Mouse (Mus musculus) cerebral cortex, adult 2 months (tissue): Measurements from ENCODE around the gene Rapgef1.

Experiments used
- WGBS: fragments of 180-500 bp; shearing (Covaris S2); methylation state at CpG from one replicate; pipeline ENCODE4 v1.1.7; 2018; 5-methylcytosine and 5-hydroxymethylcytosine counted together

Gene Rapgef1

DNA sequence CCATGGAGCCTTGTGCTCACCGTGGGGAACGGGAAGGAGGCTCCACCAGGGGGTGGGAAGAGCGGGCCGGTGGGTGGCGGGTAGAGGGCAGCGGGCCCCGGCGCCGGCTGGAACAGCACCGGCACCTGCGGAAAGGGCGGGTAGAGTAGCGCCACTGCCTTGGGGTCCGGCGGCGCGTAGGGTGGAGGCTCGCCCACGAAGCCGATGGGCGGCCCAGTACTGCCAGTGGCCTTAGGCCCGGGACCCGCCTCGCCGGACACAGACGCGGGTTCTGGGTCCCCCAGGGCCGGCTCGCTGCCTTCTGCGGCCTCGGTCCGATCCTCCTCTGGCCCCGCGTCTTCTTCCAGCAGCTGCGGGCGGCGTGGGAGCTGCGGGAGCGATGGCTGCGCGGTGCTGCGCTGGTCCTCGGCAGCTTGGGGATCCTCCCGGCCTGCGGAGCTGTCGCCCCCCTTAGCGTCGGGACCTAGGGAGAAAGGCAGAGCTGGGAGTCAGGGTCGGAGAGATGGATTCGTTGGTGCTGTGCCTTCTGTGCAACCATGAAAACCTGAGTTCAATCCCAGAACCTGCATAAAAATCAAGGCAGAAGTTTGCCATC, 127.8 kb downstream of the Rapgef1 start:
- 2% methylated on average over 50 of the region's 50 CpGs for WGBS

DNA sequence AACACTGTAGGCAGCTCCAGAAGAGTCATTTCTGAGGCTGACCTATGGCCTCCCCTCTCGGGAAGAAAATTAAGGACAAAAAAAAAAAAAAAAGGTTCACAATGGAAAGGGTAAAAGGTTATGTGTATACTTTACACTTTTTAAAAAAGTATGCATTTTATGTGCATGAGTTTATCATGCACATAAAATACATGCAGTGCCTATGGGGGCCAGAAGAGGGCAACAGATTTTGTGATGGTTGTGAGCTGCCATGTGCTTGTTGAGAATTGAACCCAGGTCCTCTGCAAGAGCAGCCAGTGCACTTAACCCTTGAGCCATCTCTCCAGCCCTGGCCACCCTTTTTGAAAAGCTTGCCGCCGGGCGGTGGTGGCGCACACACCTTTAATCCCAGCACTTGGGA, 128.3 kb downstream of the Rapgef1 start:
- WGBS, result 58% methylated on average over 5 of the region's 5 CpGs

DNA sequence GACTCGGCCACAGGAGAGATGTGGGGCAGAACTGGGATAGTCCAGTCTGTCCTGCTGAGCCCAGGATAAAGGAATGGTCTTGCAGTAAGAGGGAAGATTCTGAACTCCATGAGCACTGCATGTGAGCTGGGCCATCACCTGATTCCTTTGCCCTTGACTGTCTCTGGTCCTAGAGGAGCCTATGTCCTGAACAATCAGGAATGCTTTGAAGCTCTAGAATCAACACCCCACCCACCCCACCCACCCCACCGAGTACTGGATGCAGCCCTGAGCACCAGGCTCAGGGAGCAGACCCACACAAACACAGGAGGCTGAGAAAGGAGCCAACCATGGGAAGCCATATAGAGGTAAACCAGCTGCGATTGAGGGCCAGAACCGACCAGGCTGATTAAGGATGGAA, 129.0 kb downstream of the Rapgef1 start:
- 66% methylated on average over 4 of the region's 4 CpGs for WGBS

DNA sequence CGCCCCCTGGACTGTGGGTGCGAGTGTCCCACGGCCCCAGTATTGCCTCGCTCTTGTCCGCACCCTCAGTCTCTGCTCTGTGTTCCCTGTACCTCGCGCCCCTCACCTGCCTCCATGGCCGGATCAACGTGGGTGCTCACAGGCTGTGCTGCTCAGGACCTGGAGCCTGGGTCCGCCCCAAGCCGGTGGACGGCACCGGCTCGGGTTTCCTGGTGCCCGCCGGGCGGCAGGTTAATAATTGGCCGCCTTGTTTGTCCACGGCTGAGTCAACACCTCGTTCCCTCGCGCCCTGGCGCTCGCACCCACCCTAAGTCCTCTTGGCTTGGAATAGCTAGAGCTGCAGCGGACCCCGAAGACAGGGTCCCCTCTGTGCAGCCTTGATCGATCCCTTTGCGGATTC, 132.0 kb downstream of the Rapgef1 start, which contains the start of gene Gm13420:
Gene Gm13420, minus strand, starts transcription at position 189 of the 400 bp plus-strand sequence.
- WGBS, result 12% methylated on average over 28 of the region's 28 CpGs

DNA sequence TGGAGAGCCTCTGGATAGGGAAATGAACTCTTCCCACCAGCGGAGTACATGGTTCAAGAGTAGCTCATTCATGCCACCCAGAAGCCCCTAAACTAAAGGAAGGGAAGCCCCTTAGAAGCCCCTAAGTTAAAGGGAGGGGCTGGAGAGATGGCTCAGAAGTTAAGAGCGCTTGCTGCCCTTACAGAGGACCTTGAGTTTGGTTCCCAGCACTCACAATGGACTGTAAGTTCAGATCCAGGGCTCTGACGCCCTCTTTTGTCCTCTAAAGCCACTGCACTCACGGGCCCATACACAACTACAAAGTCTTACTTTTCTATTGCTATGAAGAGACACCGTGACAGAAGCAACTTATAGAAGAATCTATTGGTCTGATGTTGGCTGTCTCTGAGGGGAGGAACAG, 132.9 kb downstream of the Rapgef1 start:
- WGBS, result 93% methylated on average over 5 of the region's 5 CpGs

DNA sequence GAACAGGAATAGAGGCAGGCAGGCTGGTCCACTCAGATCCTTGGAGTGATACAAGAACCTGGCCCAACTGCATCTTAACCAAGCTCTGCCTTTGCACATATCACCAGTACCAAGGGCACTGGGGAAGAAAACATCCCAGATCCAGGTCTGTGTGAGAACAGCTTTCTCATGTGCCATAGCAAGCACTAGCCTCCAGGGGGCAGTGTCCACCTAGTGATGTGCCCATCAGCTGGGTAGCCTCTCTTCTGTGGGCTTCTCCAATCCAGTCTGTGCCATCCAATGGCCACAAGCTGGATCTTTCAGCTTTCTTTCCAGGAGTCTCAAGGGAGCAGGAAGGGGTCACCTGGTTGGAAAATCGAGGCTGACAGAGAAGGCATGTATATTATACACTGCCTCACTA, 145.3 kb downstream of the Rapgef1 start:
- whole genome bisulfite sequencing, result 0% methylated on average over 1 of the region's 1 CpGs

DNA sequence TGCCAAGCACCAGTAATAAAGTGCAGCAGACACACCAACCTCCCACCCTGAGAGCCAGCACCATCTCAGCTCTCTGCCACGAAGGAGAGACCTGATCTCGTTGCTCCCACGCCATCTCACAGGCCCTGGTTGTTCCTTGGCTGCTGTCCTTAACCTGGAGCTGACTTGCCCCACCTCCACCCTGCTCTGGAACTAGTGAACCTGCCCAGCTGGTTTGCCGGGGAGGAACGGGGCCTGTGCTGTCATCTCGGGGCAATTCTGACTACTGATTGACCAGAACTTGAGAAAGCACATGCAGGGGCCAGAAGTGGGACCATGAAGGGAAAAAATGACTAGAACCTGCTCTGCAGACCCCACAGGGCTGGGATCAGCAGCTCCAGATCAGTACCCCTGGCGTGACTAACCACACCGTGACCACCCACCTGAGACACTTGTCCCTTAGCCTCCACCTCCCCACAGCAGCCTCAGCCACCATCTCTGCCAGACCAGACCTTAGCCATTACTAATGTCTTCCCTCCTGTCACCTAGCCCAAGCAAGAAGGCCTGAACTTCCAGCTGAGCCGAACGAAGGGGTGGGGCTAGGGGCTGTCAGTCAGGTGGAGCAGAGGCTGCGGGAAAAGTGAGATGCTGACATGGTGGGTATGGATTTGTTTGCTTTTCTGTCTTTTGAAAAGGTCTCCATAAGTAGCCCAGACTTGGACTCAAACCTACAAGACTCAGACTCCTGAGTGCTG, 148.6 kb downstream of the Rapgef1 start:
- WGBS, result 73% methylated on average over 11 of the region's 11 CpGs

DNA sequence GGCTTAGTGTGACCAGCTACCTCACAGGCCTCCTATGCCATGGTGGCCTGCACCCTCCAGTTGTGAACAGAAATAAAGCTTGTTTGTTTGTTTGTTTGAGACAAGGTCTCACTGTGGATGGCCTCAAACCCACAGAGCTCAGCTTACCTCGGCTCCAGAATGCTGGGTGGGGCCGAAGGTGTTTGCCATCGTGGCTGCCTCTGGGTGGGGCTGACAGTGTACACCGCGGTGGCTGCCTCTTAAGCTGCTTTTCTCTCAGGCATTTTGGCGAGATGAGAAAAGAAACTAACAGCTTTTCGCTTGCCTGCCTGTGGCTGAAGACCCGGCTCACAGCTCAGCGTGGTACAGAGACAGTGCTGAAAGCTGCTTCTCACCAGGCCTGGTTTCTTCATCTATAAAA, 149.4 kb downstream of the Rapgef1 start:
- WGBS, result 69% methylated on average over 9 of the region's 9 CpGs

DNA sequence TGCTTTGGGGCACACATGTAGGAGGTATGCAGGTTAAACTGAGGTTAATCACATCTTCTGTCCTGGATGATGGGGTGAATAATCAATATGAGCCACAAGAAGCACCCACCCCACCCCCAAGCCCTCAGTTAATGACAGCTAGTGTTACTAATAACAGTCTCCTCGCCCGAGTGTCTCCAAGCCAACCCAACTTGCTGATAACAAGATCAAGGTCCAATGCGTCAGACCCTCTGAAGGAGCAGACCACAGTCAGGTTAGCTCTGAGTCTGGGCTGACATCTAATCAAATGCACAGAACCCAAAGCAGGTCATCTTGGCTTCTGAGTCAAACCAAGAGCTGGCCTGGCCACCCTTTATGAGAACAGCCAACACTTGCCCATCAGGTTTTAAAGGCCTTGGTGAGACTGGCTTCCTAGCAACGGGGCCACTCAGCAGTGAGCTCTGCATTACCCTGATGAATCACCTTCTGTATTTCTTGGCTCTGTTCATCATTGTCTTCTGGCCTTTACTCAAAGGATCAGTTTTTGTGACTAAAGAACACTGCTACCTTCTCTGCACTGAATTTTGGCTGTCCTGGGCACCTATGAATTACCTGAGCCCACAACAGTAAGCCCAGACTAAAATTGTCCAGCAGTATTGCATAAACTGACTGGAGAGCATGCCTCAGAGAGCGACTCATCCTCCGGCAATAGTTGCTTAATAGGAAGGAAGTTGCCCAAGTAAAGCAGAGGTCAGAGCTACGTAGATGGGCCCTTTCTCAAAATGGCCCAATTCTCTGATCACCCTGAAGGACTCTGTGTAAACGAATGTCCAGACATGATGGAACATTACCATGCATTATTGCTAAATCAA, 152.3 kb downstream of the Rapgef1 start:
- 77% methylated on average over 8 of the region's 8 CpGs for WGBS

DNA sequence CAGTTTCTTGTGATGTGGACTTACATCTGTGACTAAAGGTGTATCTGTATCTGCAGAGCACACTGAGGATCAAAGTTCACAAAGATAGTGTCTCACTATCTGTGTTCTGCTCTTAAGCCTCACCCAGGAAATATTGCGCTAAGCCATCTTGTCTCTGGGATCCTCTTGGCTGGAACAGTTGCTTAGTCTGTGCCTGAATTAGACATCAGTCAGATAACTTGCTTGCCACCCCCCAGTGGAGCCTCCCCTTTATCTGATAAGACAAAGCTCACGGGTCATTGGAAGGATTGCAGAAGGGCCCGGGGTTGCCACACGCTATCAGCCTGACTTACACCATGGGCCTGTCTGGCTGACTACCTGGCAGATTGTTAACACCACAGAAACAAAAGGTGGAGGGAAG, 153.8 kb downstream of the Rapgef1 start:
- 94% methylated on average over 4 of the region's 4 CpGs for WGBS

DNA sequence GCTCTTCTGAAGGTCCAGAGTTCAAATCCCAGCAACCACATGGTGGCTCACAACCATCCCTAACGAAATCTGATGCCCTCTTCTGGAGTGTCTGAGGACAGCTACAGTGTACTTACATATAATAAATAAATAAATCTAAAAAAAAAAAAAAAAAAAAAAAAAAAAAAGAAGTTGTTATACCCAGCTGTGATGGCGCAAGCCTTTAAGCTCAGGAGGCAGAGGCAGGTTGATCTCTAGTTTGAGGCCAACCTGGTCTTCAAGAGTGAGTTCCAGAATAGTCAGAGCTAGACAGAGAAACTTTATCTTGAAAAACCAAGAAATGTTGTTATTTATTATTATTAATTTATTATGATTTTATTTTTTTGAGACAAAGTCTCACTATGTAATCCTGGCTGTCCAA, 161.7 kb downstream of the Rapgef1 start:
- 94% methylated on average over 2 of the region's 2 CpGs for WGBS

DNA sequence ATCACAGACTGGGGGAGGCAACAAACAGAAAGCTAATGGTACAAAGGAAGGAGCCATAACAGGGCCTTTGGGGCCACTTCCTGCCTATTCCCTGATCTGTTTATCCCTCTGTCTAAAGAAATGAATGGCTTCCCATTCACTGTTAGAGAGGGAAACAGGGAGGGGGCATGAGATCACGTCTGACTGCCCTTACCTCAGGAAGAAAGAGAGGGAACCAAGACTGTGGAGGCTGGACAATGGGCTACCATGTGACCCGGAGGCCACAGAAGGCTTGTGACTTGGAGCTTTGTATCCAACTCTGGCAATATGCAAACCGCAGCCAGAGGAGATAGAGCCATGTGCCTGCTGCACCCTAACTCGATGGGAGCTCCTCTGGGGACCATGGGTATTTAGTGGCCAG, 164.8 kb downstream of the Rapgef1 start:
- 63% methylated on average over 4 of the region's 4 CpGs for WGBS

DNA sequence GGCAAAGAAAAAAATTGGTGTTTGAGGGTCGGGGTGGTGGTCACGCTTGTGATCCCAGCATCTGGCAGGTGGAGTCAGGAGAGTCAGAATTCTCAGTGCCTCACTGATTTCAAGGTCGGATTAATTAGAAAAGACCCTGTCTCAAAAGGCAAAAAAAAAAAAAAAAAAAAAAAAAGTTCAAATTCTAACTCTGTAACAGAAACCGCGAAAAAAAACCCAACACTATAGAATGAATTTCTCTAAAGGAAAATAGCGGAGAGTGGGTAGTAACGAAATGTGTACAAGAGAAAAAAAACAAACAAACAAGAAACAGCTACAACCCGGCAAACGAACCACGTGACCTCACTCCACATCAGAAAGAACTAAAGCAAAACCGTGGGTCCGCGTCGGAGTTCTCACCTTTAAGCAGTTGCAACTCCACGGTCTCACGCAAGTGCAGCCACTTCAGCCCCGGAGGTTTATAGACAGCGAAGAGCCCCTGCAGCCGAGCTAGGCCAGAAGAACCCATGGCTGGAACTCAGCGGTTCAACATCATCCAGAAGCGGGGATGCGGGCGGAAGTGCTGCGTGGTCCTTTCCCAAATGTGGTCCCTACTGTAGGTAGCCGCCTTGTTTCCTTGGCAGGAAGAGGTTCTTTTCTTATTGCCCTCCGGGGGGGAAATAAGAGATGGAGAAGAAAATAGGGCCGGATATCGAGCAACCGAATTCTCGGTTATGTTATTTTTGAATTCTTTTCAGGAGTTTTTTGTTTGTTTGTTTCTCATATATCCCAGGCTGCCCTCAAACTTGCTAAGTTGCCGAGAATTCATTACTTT, 167.8 kb downstream of the Rapgef1 start, which contains the start of gene Coq4:
Gene Coq4, plus strand, starts transcription at position 390 of the 814 bp plus-strand sequence.
- WGBS, result 2% methylated on average over 31 of the region's 31 CpGs

DNA sequence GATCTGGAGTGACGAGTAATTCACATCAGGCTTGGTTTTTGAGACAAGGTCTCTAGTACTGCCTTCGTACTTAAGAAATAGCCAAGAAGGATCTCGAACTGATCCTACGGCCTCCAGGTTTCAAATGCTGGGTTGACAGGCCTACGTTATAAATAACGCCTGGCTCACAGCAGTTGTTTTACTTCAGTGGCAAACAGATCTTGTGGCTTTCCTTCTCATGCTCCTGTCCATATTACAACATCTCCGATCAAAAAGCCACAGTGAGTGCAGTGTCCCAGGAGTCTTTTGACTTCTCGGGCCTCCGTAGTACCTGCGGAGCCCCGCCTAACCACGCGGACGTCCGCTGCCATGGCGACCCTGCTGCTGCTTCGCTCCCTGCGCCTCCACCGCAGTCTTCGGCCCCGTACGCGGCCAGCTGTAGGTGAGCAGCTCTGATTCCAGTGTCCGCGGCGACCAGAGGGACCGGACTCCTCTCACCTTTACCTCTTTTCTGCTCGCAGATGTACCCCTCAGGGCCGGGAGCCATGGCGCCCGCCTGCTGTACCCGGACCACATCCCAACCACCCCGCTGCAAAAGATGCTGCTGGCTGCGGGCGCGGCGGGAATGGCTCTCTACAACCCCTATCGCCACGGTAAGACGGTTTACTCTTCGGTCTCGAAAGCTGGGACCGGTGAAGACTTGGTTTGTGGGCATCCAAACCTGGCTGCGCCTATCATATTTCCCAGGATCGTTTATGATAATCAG, 168.6 kb downstream of the Rapgef1 start, which contains the start of gene Trub2:
Gene Trub2, minus strand, starts transcription at position 566 of the 745 bp plus-strand sequence.
- WGBS, result 1% methylated on average over 45 of the region's 45 CpGs
